Mouse (Mus musculus) megakaryocyte, embryonic 14.5 days (primary cell): ENCODE results near the gene Wbp4.
"Not testable (repeated sequence)": the region's sequence is repeated elsewhere in the genome, so short reads cannot be mapped to it uniquely, and the experiment has no call there.

Experiments used
- FLI1 ChIP-seq: IDR thresholded peaks from 2 replicates; pipeline ENCODE4 v1.6.1; 2012; ENCODE audit warnings: low read length, inconsistent platforms, mixed read lengths
- GATA1 ChIP-seq: IDR thresholded peaks from 3 replicates; pipeline ENCODE4 v1.6.1; 2012; ENCODE audit warnings: mixed read lengths, low read length, inconsistent platforms, borderline replicate concordance

- TF ChIP-seq GATA1: not testable (repeated sequence)
- TF ChIP-seq FLI1: peak; percentile 78; the same call in 1 of the 2 replicates
Measured at GRCm38 (mm10) chr14:79451681-79452590, 29.4 kb downstream of the Wbp4 start, which contains the start of gene Kbtbd6.
